Mouse (Mus musculus) limb, embryonic 14.5 days (tissue): ENCODE data around the gene Cd55. TPM values are rescaled to one million over a fixed set of nuclear protein-coding genes. Genes with fewer than 3 reads are reported as not detected.
A peak's percentile ranks its signal among the peaks of the same experiment; 100 is the strongest.

Experiments
- ATAC-seq: fragments of 200-750 bp; cut with Nextera tagmentation; 2 replicates; pipeline ENCODE4 v1.8.0; 2017; ENCODE audit warnings: low read depth, moderate number of reproducible peaks, moderate TSS enrichment; ENCODE audit not compliant: low FRiP score
- DNase-seq: peaks from one replicate; pipeline ENCODE4 v3.0.0-alpha.2; 2015; ENCODE audit warnings: low spot score
- H3K27ac ChIP-seq: fragments of 300-500 bp; sonication (generic); replicated peaks from 2 replicates; pipeline ENCODE4 v1.5.1; 2014; ENCODE audit warnings: low read depth, mild to moderate bottlenecking, low read length, moderate library complexity, mixed read lengths
- H3K27me3 ChIP-seq: fragments of 300-500 bp; sonication (generic); 2 replicates; pipeline ENCODE4 v1.6.1; 2014; ENCODE audit warnings: low read length, mixed read lengths; ENCODE audit not compliant: control insufficient read depth, insufficient read depth
- H3K36me3 ChIP-seq: fragments of 300-500 bp; sonication (generic); 2 replicates; pipeline ENCODE4 v1.6.1; 2014; ENCODE audit warnings: mild to moderate bottlenecking, low read length, moderate library complexity, mixed read lengths; ENCODE audit not compliant: control insufficient read depth, insufficient read depth
- H3K4me1 ChIP-seq: fragments of 300-500 bp; sonication (generic); 2 replicates; pipeline ENCODE4 v1.6.1; 2014; ENCODE audit warnings: antibody characterized with exemption, low read length, mixed read lengths; ENCODE audit not compliant: control insufficient read depth, insufficient read depth
- H3K4me2 ChIP-seq: fragments of 300-500 bp; sonication (generic); replicated peaks from 2 replicates; pipeline ENCODE4 v1.6.1; 2014; ENCODE audit warnings: low read depth, mild to moderate bottlenecking, low read length, moderate library complexity; ENCODE audit not compliant: severe bottlenecking
- H3K4me3 ChIP-seq: fragments of 300-500 bp; sonication (generic); replicated peaks from 2 replicates; pipeline ENCODE4 v1.5.1; 2014; ENCODE audit warnings: low read length
- H3K9ac ChIP-seq: fragments of 300-500 bp; sonication (generic); 2 replicates; pipeline ENCODE4 v1.6.1; 2014; ENCODE audit warnings: mild to moderate bottlenecking, low read depth, low read length, moderate library complexity; ENCODE audit not compliant: severe bottlenecking
- H3K9me3 ChIP-seq: fragments of 300-500 bp; sonication (generic); 2 replicates; pipeline ENCODE4 v1.6.1; 2016; ENCODE audit warnings: low read length; ENCODE audit not compliant: control insufficient read depth
- POLR2A ChIP-seq: fragments of 200-500 bp; IDR thresholded peaks from 2 replicates; pipeline ENCODE4 v1.8.0; 2012; ENCODE audit warnings: inconsistent platforms, mild to moderate bottlenecking, moderate library complexity, borderline replicate concordance; ENCODE audit not compliant: insufficient read depth, insufficient read length; ENCODE audit errors: extremely low read depth
- WGBS: fragments of 180-500 bp; shearing (Covaris S2); extraction: QIAGEN DNeasy Blood & Tissue Kit; methylation state at CpG from one replicate; pipeline ENCODE4 v1.1.7; 2014; 5-methylcytosine and 5-hydroxymethylcytosine counted together
- polyA plus RNA-seq, 2 experiments: library from polyadenylated mRNA; depleted of rRNA in 1 of 2; stranded (reverse) in 1 of 2; unstranded in 1 of 2; fragments of >200 nt; fragmentation: Nextera tagmentation in 1 of 2; extraction: Ambion mirVana in 1 of 2; gene quantifications; 2 replicates each; pipeline versions ENCODE4 v1.2.1 to v1.2.3; 2012 to 2014

Gene Cd55
- polyA plus RNA-seq (2012; rRNA removed) (10.6 and 12.8 TPM in 2 replicates), polyA plus RNA-seq (2014; fragmentation: Nextera tagmentation; extraction: Ambion mirVana) (12.5 and 14.6 TPM in 2 replicates)

- Histone ChIP-seq H3K27ac (no peak within 1 kb of the TSS), H3K4me1 (no peaks in the 10 kb centered on the region), H3K4me2 (peak within 1 kb of the TSS; percentile 89), H3K9me3 (no peaks in the 10 kb centered on the region), H3K4me3 (peak within 1 kb of the TSS; percentile 60), H3K36me3 (no peaks in the 10 kb centered on the region), H3K9ac (peak within 1 kb of the TSS; percentile 55), H3K27me3 (no peaks in the 10 kb centered on the region)
- WGBS = under 1% methylated on average over 44 of the region's 45 CpGs
- peak; percentile 87 for ATAC-seq
- no peak for TF ChIP-seq POLR2A
- DNase-seq = peak; percentile 77
These were observed at the start of gene Cd55 for GRCm38 (mm10) chr1:130462084-130462861. Cd55 (minus strand) TSS chr1:130462744.

- Histone ChIP-seq H3K9ac (no peak overlapping the region), H3K36me3 (no peaks in the 10 kb centered on the region), H3K4me3 (no peak overlapping the region), H3K9me3 (no peaks in the 10 kb centered on the region), H3K27me3 (no peaks in the 10 kb centered on the region), H3K27ac (peak overlapping the region; percentile 52), H3K4me2 (no peak overlapping the region), H3K4me1 (peaks cover 32% of the 10 kb centered on the region)
- TF ChIP-seq POLR2A = no peak
- peak; percentile 62 for DNase-seq
- 38% methylated on average over 3 of the region's 3 CpGs for WGBS
- peak; percentile 63 for ATAC-seq
These were observed 49.4 kb upstream of the Cd55 start for GRCm38 (mm10) chr1:130511823-130512370.

- H3K4me1 ChIP-seq = peaks cover 31% of the 10 kb centered on the region
- no peak overlapping the region for H3K4me3 ChIP-seq
- 56% methylated on average over 2 of the region's 2 CpGs for WGBS
- no peaks in the 10 kb centered on the region for H3K9me3 ChIP-seq
- H3K27ac ChIP-seq = no peak overlapping the region
- no peaks in the 10 kb centered on the region for H3K36me3 ChIP-seq
- no peak overlapping the region for H3K4me2 ChIP-seq
- DNase-seq (no peak), ATAC-seq (no peak)
- no peaks in the 10 kb centered on the region for H3K27me3 ChIP-seq
- TF ChIP-seq POLR2A = no peak
- no peak overlapping the region for H3K9ac ChIP-seq
These were observed 46.4 kb upstream of the Cd55 start for GRCm38 (mm10) chr1:130508957-130509350.

GRCm38 (mm10) chr1:130508030-130508956 is 45.7 kb upstream of the Cd55 start:
- ATAC-seq (no peak), DNase-seq (peak; percentile 53)
- no peak for TF ChIP-seq POLR2A
- H3K4me3 ChIP-seq = no peak overlapping the region
- peaks cover 24% of the 10 kb centered on the region for H3K4me1 ChIP-seq
- no peaks in the 10 kb centered on the region for H3K27me3 ChIP-seq
- WGBS = 40% methylated on average over 6 of the region's 6 CpGs
- no peaks in the 10 kb centered on the region for H3K36me3 ChIP-seq
- peak overlapping the region; percentile 41; the same call in 1 of the 2 replicates for H3K27ac ChIP-seq
- H3K9ac ChIP-seq = no peak overlapping the region
- no peak overlapping the region for H3K4me2 ChIP-seq
- H3K9me3 ChIP-seq = no peaks in the 10 kb centered on the region

- no peaks in the 10 kb centered on the region for H3K27me3 ChIP-seq
- no peak overlapping the region for H3K9ac ChIP-seq
- no peaks in the 10 kb centered on the region for H3K9me3 ChIP-seq
- no peak overlapping the region for H3K4me2 ChIP-seq
- peak; percentile 65 for DNase-seq
- H3K4me3 ChIP-seq = no peak overlapping the region
- ATAC-seq = no peak
- H3K27ac ChIP-seq = no peak overlapping the region
- H3K36me3 ChIP-seq = no peaks in the 10 kb centered on the region
- peaks cover 17% of the 10 kb centered on the region for H3K4me1 ChIP-seq
- 34% methylated on average over 2 of the region's 2 CpGs for WGBS
- TF ChIP-seq POLR2A = no peak
These were observed 44.9 kb upstream of the Cd55 start for GRCm38 (mm10) chr1:130507408-130507807.
